ENCODE assay signal across 8 mouse cellular contexts in the genomic region with DNA sequence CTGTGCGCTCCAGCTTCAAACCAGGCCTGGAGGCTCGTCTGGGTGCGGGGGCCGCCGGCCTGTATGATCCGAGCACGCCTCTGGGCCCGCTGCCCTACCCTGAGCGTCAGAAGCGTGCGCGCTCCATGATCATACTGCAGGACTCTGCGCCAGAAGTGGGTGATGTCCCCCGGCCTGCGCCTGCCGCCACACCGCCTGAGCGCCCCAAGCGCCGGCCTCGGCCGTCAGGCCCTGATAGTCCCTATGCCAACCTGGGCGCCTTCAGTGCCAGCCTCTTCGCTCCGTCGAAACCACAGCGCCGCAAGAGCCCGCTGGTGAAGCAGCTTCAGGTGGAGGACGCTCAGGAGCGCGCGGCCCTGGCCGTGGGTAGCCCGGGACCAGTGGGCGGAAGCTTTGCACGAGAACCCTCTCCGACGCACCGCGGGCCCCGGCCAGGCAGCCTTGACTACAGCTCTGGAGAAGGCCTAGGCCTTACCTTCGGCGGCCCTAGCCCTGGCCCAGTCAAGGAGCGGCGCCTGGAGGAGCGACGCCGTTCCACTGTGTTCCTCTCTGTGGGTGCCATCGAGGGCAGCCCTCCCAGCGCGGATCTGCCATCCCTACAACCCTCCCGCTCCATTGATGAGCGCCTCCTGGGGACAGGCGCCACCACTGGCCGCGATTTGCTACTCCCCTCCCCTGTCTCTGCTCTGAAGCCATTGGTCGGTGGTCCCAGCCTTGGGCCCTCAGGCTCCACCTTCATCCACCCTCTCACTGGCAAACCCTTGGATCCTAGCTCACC. TPM values are rescaled to one million over a fixed set of nuclear protein-coding genes. Genes with fewer than 3 reads are reported as not detected.
DNase-seq lines count a peak whose midpoint lies in the region; ATAC-seq and TF ChIP-seq lines count a peak whose summit lies in the region.

No protein-coding gene starts in this region.

- peak overlapping the region; percentile 63 for H3K4me3 ChIP-seq in heart, embryonic 10.5 days
- H3K4me3 ChIP-seq in G1E (ENCODE audit: low read depth, low read length), result peak overlapping the region; percentile 1; the same call in 1 of the 2 replicates
- H3K4me3 ChIP-seq in forebrain, embryonic 11.5 days (ENCODE audit: low read depth, low read length), result peak overlapping the region; percentile 18
- H3K4me3 ChIP-seq in limb, embryonic 13.5 days, result peak overlapping the region; percentile 39
- H3K4me3 ChIP-seq in stomach, embryonic 14.5 days (ENCODE audit: low read depth, low read length), result peak overlapping the region; percentile 26

- peaks cover 18% of the 10 kb centered on the region for H3K4me1 ChIP-seq in heart, embryonic 10.5 days
- H3K4me1 ChIP-seq in G1E (ENCODE audit: insufficient read depth, low read depth, low read length), result no peaks in the 10 kb centered on the region
- 0 out of 2 replicates have a peak, but pooled peaks cover 4% of the 10 kb centered on the region for H3K4me1 ChIP-seq in forebrain, embryonic 11.5 days (replicated peaks; ENCODE audit: control insufficient read depth, insufficient read depth, low read length)
- H3K4me1 ChIP-seq in limb, embryonic 13.5 days, result peaks cover 16% of the 10 kb centered on the region
- no peaks in the 10 kb centered on the region for H3K4me1 ChIP-seq in stomach, embryonic 14.5 days (ENCODE audit: control insufficient read depth, insufficient read depth, low read length)

- no peaks in the 10 kb centered on the region for H3K9me3 ChIP-seq in heart, embryonic 10.5 days
- H3K9me3 ChIP-seq in G1E (replicated peaks), result peaks cover 28% of the 10 kb centered on the region
- no peaks in the 10 kb centered on the region for H3K9me3 ChIP-seq in forebrain, embryonic 11.5 days (ENCODE audit: control insufficient read depth, low read length)
- H3K9me3 ChIP-seq in limb, embryonic 13.5 days, result no peaks in the 10 kb centered on the region
- no peaks in the 10 kb centered on the region for H3K9me3 ChIP-seq in stomach, embryonic 14.5 days (ENCODE audit: control insufficient read depth, low read depth, low read length)

- 18% methylated on average over 58 of the region's 58 CpGs for WGBS in heart, embryonic 10.5 days
- 6% methylated on average over 58 of the region's 58 CpGs for WGBS in forebrain, embryonic 11.5 days
- 11% methylated on average over 57 of the region's 58 CpGs for WGBS in limb, embryonic 13.5 days
- WGBS in stomach, embryonic 14.5 days, result 22% methylated on average over 57 of the region's 58 CpGs

- peaks cover 54% of the 10 kb centered on the region for H3K27me3 ChIP-seq in heart, embryonic 10.5 days (ENCODE audit: insufficient read depth, poor library complexity, severe bottlenecking)
- no peaks in the 10 kb centered on the region for H3K27me3 ChIP-seq in G1E (ENCODE audit: insufficient read depth, low read length)
- H3K27me3 ChIP-seq in forebrain, embryonic 11.5 days (ENCODE audit: control insufficient read depth, insufficient read depth, low read length), result peaks cover 11% of the 10 kb centered on the region; the same call in 1 of the 2 replicates
- peaks cover 39% of the 10 kb centered on the region for H3K27me3 ChIP-seq in limb, embryonic 13.5 days
- no peaks in the 10 kb centered on the region for H3K27me3 ChIP-seq in stomach, embryonic 14.5 days (ENCODE audit: control insufficient read depth, insufficient read depth, low read length)

- no peak for ATAC-seq in G1E (ENCODE audit: extremely low read depth, insufficient number of reproducible peaks, low FRiP score, poor library complexity, severe bottlenecking)
- ATAC-seq in forebrain, embryonic 11.5 days (replicated peaks; ENCODE audit: low FRiP score), result peak; percentile 87
- ATAC-seq in limb, embryonic 13.5 days (ENCODE audit: low FRiP score, low read depth), result peak; percentile 69
- ATAC-seq in stomach, embryonic 14.5 days (ENCODE audit: insufficient number of reproducible peaks, insufficient read depth, low FRiP score, low read depth), result peak; percentile 35; the same call in 1 of the 2 replicates

- H3K4me2 ChIP-seq in forebrain, embryonic 11.5 days (ENCODE audit: low read depth, low read length, severe bottlenecking), result peak overlapping the region; percentile 45
- H3K4me2 ChIP-seq in limb, embryonic 13.5 days (replicated peaks), result peak overlapping the region; percentile 64
- H3K4me2 ChIP-seq in stomach, embryonic 14.5 days (replicated peaks; ENCODE audit: low read depth, low read length), result peak overlapping the region; percentile 44

- no peak for DNase-seq in heart, embryonic 10.5 days (ENCODE audit: low spot score)
- no peak for DNase-seq in heart, adult 18-20 months
- no peak for DNase-seq in G1E (ENCODE audit: low spot score)
- DNase-seq in forebrain, embryonic 11.5 days (ENCODE audit: low spot score), result peak; percentile 80
- DNase-seq in frontal cortex, adult 2 months (ENCODE audit: extremely low spot score in 1 of 2, low spot score in 1 of 2), result no peak
- DNase-seq in spleen, adult 12 weeks (ENCODE audit: low spot score), result no peak

- peak overlapping the region; percentile 75; the same call in 1 of the 2 replicates for H3K27ac ChIP-seq in heart, embryonic 10.5 days
- no peak overlapping the region for H3K27ac ChIP-seq in forebrain, embryonic 11.5 days (ENCODE audit: low read depth, low read length)
- H3K27ac ChIP-seq in limb, embryonic 13.5 days, result no peak overlapping the region
- H3K27ac ChIP-seq in stomach, embryonic 14.5 days (ENCODE audit: low read length), result no peak overlapping the region

- H3K36me3 ChIP-seq in heart, embryonic 10.5 days, result peaks cover 48% of the 10 kb centered on the region
- H3K36me3 ChIP-seq in G1E (replicated peaks), result no peaks in the 10 kb centered on the region
- no peaks in the 10 kb centered on the region for H3K36me3 ChIP-seq in forebrain, embryonic 11.5 days (ENCODE audit: control insufficient read depth, insufficient read depth, low read length)
- H3K36me3 ChIP-seq in limb, embryonic 13.5 days, result peaks cover 68% of the 10 kb centered on the region
- no peaks in the 10 kb centered on the region; the same call in 1 of the 2 replicates for H3K36me3 ChIP-seq in stomach, embryonic 14.5 days (ENCODE audit: control insufficient read depth, insufficient read depth, low read length)

- H3K9ac ChIP-seq in forebrain, embryonic 11.5 days (ENCODE audit: low read length), result peak overlapping the region; percentile 28
- H3K9ac ChIP-seq in limb, embryonic 13.5 days, result peak overlapping the region; percentile 63
- H3K9ac ChIP-seq in stomach, embryonic 14.5 days (replicated peaks; ENCODE audit: low read depth, low read length), result peak overlapping the region; percentile 14; the same call in 1 of the 2 replicates

- TF ChIP-seq CTCF in G1E (IDR thresholded peaks at IDR 0.05; ENCODE audit: low read depth, low read length), result no peak

RNA-seq across cellular contexts. Expression of a gene that starts 20.1 kb away (rescaled TPM):
- polyA plus RNA-seq in heart, embryonic 10.5 days (2016; fragmentation: Nextera tagmentation; extraction: Ambion mirVana), result 0.16 and 0.17 TPM in 2 replicates
- total RNA-seq in heart, adult 18-20 months (2021), result under 1 TPM in 1 of 2 experiments, not detected in 1; 0.35 TPM
- total RNA-seq in G1E (2014; fragmentation: Nextera tagmentation) (not detected in 2 replicates), G1E (2017) (not detected in 2 replicates)
- not detected in 2 replicates for polyA plus RNA-seq in G1E (2012)
- polyA plus RNA-seq in forebrain, embryonic 11.5 days (2014; fragmentation: Nextera tagmentation; extraction: Ambion mirVana), result 0.65 and 0.84 TPM in 2 replicates
- 0.17 TPM in 1 of 2 replicates, not detected in the other for polyA plus RNA-seq in limb, embryonic 13.5 days (2015; fragmentation: Nextera tagmentation; extraction: Ambion mirVana)
- 0.27 and 0.64 TPM in 2 replicates for polyA plus RNA-seq in stomach, embryonic 14.5 days (2014; fragmentation: Nextera tagmentation; extraction: Ambion mirVana)
- 4.2 TPM in 2 replicates for polyA plus RNA-seq in frontal cortex, adult 2 months (2012; rRNA removed)

RNA-seq across cellular contexts. Expression of a gene that starts 43.7 kb away (rescaled TPM):
- 23.2 and 35.1 TPM in 2 replicates for polyA plus RNA-seq in heart, embryonic 10.5 days (2016; fragmentation: Nextera tagmentation; extraction: Ambion mirVana)
- total RNA-seq in heart, adult 18-20 months (2021), result 1 to 10 TPM; 2.3 to 4.7 TPM
- total RNA-seq in G1E (2014; fragmentation: Nextera tagmentation) (11.8 and 12.7 TPM in 2 replicates), G1E (2017) (5.3 and 5.5 TPM in 2 replicates)
- 8.1 and 9.7 TPM in 2 replicates for polyA plus RNA-seq in G1E (2012)
- 76.4 and 76.7 TPM in 2 replicates for polyA plus RNA-seq in forebrain, embryonic 11.5 days (2014; fragmentation: Nextera tagmentation; extraction: Ambion mirVana)
- 45.3 and 52.1 TPM in 2 replicates for polyA plus RNA-seq in limb, embryonic 13.5 days (2015; fragmentation: Nextera tagmentation; extraction: Ambion mirVana)
- polyA plus RNA-seq in stomach, embryonic 14.5 days (2014; fragmentation: Nextera tagmentation; extraction: Ambion mirVana), result 52.6 and 52.8 TPM in 2 replicates
- polyA plus RNA-seq in frontal cortex, adult 2 months (2012; rRNA removed), result 74.5 and 82.6 TPM in 2 replicates

RNA-seq across cellular contexts. Expression of a gene that starts 48.6 kb away (rescaled TPM):
- polyA plus RNA-seq in heart, embryonic 10.5 days (2016; fragmentation: Nextera tagmentation; extraction: Ambion mirVana), result 2.1 and 2.6 TPM in 2 replicates
- 10 to 100 TPM; 35.9 to 40.4 TPM for total RNA-seq in heart, adult 18-20 months (2021)
- total RNA-seq in G1E (2014; fragmentation: Nextera tagmentation) (not detected in 2 replicates), G1E (2017) (0.46 and 0.55 TPM in 2 replicates)
- polyA plus RNA-seq in G1E (2012), result 0.34 and 0.40 TPM in 2 replicates
- 3.8 and 4.9 TPM in 2 replicates for polyA plus RNA-seq in forebrain, embryonic 11.5 days (2014; fragmentation: Nextera tagmentation; extraction: Ambion mirVana)
- polyA plus RNA-seq in limb, embryonic 13.5 days (2015; fragmentation: Nextera tagmentation; extraction: Ambion mirVana), result 2.6 and 2.7 TPM in 2 replicates
- 2.4 and 2.8 TPM in 2 replicates for polyA plus RNA-seq in stomach, embryonic 14.5 days (2014; fragmentation: Nextera tagmentation; extraction: Ambion mirVana)
- polyA plus RNA-seq in frontal cortex, adult 2 months (2012; rRNA removed), result 76.4 and 84.0 TPM in 2 replicates

Comparison
In these comparisons a context has a peak if more than half of its experiments do, and no peak if none do; other contexts are left out.
1. H3K4me3 ChIP-seq: peak in every context shown above with its lines; median percentile 63 in heart, embryonic 10.5 days; 39 in limb, embryonic 13.5 days; 26 in stomach, embryonic 14.5 days; 18 in forebrain, embryonic 11.5 days; 1 in G1E.
2. RNA of a gene that starts 48.6 kb away (polyA plus RNA-seq): 76.4 to 84.0 TPM in frontal cortex, adult 2 months; 3.8 to 4.9 TPM in forebrain, embryonic 11.5 days, 2.6 to 2.7 TPM in limb, embryonic 13.5 days, 2.1 to 2.6 TPM in heart, embryonic 10.5 days, 2.4 to 2.8 TPM in stomach, embryonic 14.5 days and 0.34 to 0.40 TPM in G1E; every median in the first group is over 10 times any median in the second.
3. Peak in every context shown above with its lines, with median percentiles within 50 percentile points of each other: H3K4me2 ChIP-seq and H3K9ac ChIP-seq.